Mouse (Mus musculus): ENCODE results near the gene Dus4l. TPM values are rescaled to one million over a fixed set of nuclear protein-coding genes. Genes with fewer than 3 reads are reported as not detected.

The Dus4l gene
- polyA plus RNA-seq, 1 experiment from 2014 or later = 3.8 TPM

- Histone ChIP-seq H3K36me3 (replicated peaks; ENCODE audit: insufficient read depth, low read length) (peaks cover 39% of the 10 kb centered on the region), H3K9ac (replicated peaks) (no peak overlapping the region), H3K4me2 (ENCODE audit: low read depth, low read length) (no peak overlapping the region), H3K4me1 (ENCODE audit: insufficient read depth) (no peaks in the 10 kb centered on the region), H3K27me3 (ENCODE audit: insufficient read depth, low read length) (no peaks in the 10 kb centered on the region), H3K27ac (ENCODE audit: low read depth) (no peak overlapping the region), H3K4me3 (ENCODE audit: low read depth, low read length) (no peak overlapping the region), H3K9me3 (ENCODE audit: low read length) (no peaks in the 10 kb centered on the region)
- 65% methylated on average over 3 of the region's 3 CpGs for WGBS (ENCODE audit: insufficient replicate concordance)
- DNase-seq (no peak), ATAC-seq (no peak)
- TF ChIP-seq CTCF (IDR thresholded peaks at IDR 0.05; ENCODE audit: low read depth) (no peak), EP300 (IDR thresholded peaks at IDR 0.05; ENCODE audit: low read depth) (no peak)
These were observed 12.6 kb upstream of the Dus4l start for GRCm38 (mm10) chr12:31667187-31667586.

GRCm38 (mm10) chr12:31665999-31666398 is 11.4 kb upstream of the Dus4l start:
- H3K27me3 ChIP-seq (ENCODE audit: insufficient read depth, low read length) = no peaks in the 10 kb centered on the region
- H3K9ac ChIP-seq (replicated peaks) = no peak overlapping the region
- DNase-seq (no peak), ATAC-seq (no peak)
- no peak overlapping the region for H3K4me2 ChIP-seq (ENCODE audit: low read depth, low read length)
- WGBS (ENCODE audit: insufficient replicate concordance) = 74% methylated on average over 6 of the region's 6 CpGs
- H3K4me3 ChIP-seq (ENCODE audit: low read depth, low read length) = no peak overlapping the region
- H3K36me3 ChIP-seq (replicated peaks; ENCODE audit: insufficient read depth, low read length) = peaks cover 39% of the 10 kb centered on the region
- H3K4me1 ChIP-seq (ENCODE audit: insufficient read depth) = no peaks in the 10 kb centered on the region
- no peaks in the 10 kb centered on the region for H3K9me3 ChIP-seq (ENCODE audit: low read length)
- no peak overlapping the region for H3K27ac ChIP-seq (ENCODE audit: low read depth)
- TF ChIP-seq EP300 (IDR thresholded peaks at IDR 0.05; ENCODE audit: low read depth) = no peak
- TF ChIP-seq CTCF (IDR thresholded peaks at IDR 0.05; ENCODE audit: low read depth) = no peak

- no peak overlapping the region for H3K4me3 ChIP-seq (ENCODE audit: low read depth, low read length)
- no peaks in the 10 kb centered on the region for H3K9me3 ChIP-seq (ENCODE audit: low read length)
- H3K4me1 ChIP-seq (ENCODE audit: insufficient read depth) = peaks cover 7% of the 10 kb centered on the region
- H3K36me3 ChIP-seq (replicated peaks; ENCODE audit: insufficient read depth, low read length) = no peaks in the 10 kb centered on the region; the same call in 1 of the 2 replicates
- no peak overlapping the region for H3K4me2 ChIP-seq (ENCODE audit: low read depth, low read length)
- ATAC-seq = no peak
- no peak overlapping the region for H3K9ac ChIP-seq (replicated peaks)
- no peaks in the 10 kb centered on the region for H3K27me3 ChIP-seq (ENCODE audit: insufficient read depth, low read length)
- no peak for DNase-seq
- no peak for TF ChIP-seq CTCF (IDR thresholded peaks at IDR 0.05; ENCODE audit: low read depth)
- no peak for TF ChIP-seq EP300 (IDR thresholded peaks at IDR 0.05; ENCODE audit: low read depth)
- WGBS (ENCODE audit: insufficient replicate concordance) = 83% methylated on average over 2 of the region's 2 CpGs
- no peak overlapping the region for H3K27ac ChIP-seq (ENCODE audit: low read depth)
These were observed 2.2 kb upstream of the Dus4l start for GRCm38 (mm10) chr12:31656841-31657240.

- no peak for DNase-seq
- WGBS (ENCODE audit: insufficient replicate concordance) = under 1% methylated on average over 29 of the region's 29 CpGs
- peak; percentile 63 for TF ChIP-seq CTCF (IDR thresholded peaks at IDR 0.05; ENCODE audit: low read depth)
- no peak for TF ChIP-seq EP300 (IDR thresholded peaks at IDR 0.05; ENCODE audit: low read depth)
- Histone ChIP-seq H3K4me1 (ENCODE audit: insufficient read depth) (peaks cover 7% of the 10 kb centered on the region), H3K4me2 (ENCODE audit: low read depth, low read length) (peak overlapping the region; percentile 73), H3K27me3 (ENCODE audit: insufficient read depth, low read length) (no peaks in the 10 kb centered on the region), H3K27ac (ENCODE audit: low read depth) (peak overlapping the region; percentile 72), H3K36me3 (replicated peaks; ENCODE audit: insufficient read depth, low read length) (no peaks in the 10 kb centered on the region), H3K9ac (replicated peaks) (peak overlapping the region; percentile 81), H3K4me3 (ENCODE audit: low read depth, low read length) (peak overlapping the region; percentile 73), H3K9me3 (ENCODE audit: low read length) (no peaks in the 10 kb centered on the region)
- ATAC-seq = peak; percentile 75
These were observed 395 bp upstream of the Dus4l start for GRCm38 (mm10) chr12:31654965-31655477.

GRCm38 (mm10) chr12:31653611-31654010 is 1.0 kb downstream of the Dus4l start:
- no peaks in the 10 kb centered on the region for H3K27me3 ChIP-seq (ENCODE audit: insufficient read depth, low read length)
- DNase-seq = no peak
- peak overlapping the region; percentile 73 for H3K4me3 ChIP-seq (ENCODE audit: low read depth, low read length)
- no peaks in the 10 kb centered on the region for H3K9me3 ChIP-seq (ENCODE audit: low read length)
- peak overlapping the region; percentile 73 for H3K4me2 ChIP-seq (ENCODE audit: low read depth, low read length)
- no peak overlapping the region for H3K27ac ChIP-seq (ENCODE audit: low read depth)
- TF ChIP-seq EP300 (IDR thresholded peaks at IDR 0.05; ENCODE audit: low read depth) = no peak
- no peak for TF ChIP-seq CTCF (IDR thresholded peaks at IDR 0.05; ENCODE audit: low read depth)
- H3K36me3 ChIP-seq (replicated peaks; ENCODE audit: insufficient read depth, low read length) = 0 out of 2 replicates have a peak, but pooled peaks cover 3% of the 10 kb centered on the region
- ATAC-seq = no peak
- no peak overlapping the region for H3K9ac ChIP-seq (replicated peaks)
- 66% methylated on average over 5 of the region's 5 CpGs for WGBS (ENCODE audit: insufficient replicate concordance)
- H3K4me1 ChIP-seq (ENCODE audit: insufficient read depth) = peaks cover 7% of the 10 kb centered on the region

- WGBS (ENCODE audit: insufficient replicate concordance) = 85% methylated on average over 3 of the region's 3 CpGs
- DNase-seq (no peak), ATAC-seq (no peak)
- Histone ChIP-seq H3K9me3 (ENCODE audit: low read length) (no peaks in the 10 kb centered on the region), H3K9ac (replicated peaks) (no peak overlapping the region), H3K4me3 (ENCODE audit: low read depth, low read length) (no peak overlapping the region), H3K36me3 (replicated peaks; ENCODE audit: insufficient read depth, low read length) (no peaks in the 10 kb centered on the region), H3K4me2 (ENCODE audit: low read depth, low read length) (peak overlapping the region; percentile 93; the same call in 1 of the 2 replicates), H3K27ac (ENCODE audit: low read depth) (no peak overlapping the region), H3K4me1 (ENCODE audit: insufficient read depth) (peaks cover 8% of the 10 kb centered on the region; the same call in 1 of the 2 replicates), H3K27me3 (ENCODE audit: insufficient read depth, low read length) (no peaks in the 10 kb centered on the region)
- TF ChIP-seq EP300 (IDR thresholded peaks at IDR 0.05; ENCODE audit: low read depth) = no peak
- TF ChIP-seq CTCF (IDR thresholded peaks at IDR 0.05; ENCODE audit: low read depth) = no peak
These were observed 19.4 kb downstream of the Dus4l start for GRCm38 (mm10) chr12:31635240-31635607.
